Mouse (Mus musculus) intestine, embryonic 14.5 days (tissue): ENCODE measurements at regions not wholly inside any gene's neighbourhood (a gene's known extent, or its start where the extent isn't known, plus 50 kb on each side); places are given as distances from the start of the nearest gene placed in this dataset.

Experiments used
- ATAC-seq: fragments of 200-750 bp; cut with Nextera tagmentation; replicated peaks from 2 replicates; pipeline ENCODE4 v1.8.0; 2017; ENCODE audit warnings: low read depth, moderate number of reproducible peaks, moderate TSS enrichment, moderate library complexity; ENCODE audit not compliant: low FRiP score, low TSS enrichment
- DNase-seq: peaks from one replicate; pipeline ENCODE4 v3.0.0-alpha.2; 2018; ENCODE audit warnings: low spot score
- H3K27ac ChIP-seq: fragments of 300-500 bp; sonication (generic); 2 replicates; pipeline ENCODE4 v1.5.1; 2014; ENCODE audit warnings: low read depth, mild to moderate bottlenecking, control low read depth
- H3K27me3 ChIP-seq: fragments of 300-500 bp; sonication (generic); replicated peaks from 2 replicates; pipeline ENCODE4 v1.6.1; 2014; ENCODE audit warnings: low read length, control low read depth; ENCODE audit not compliant: control insufficient read depth, insufficient read depth
- H3K36me3 ChIP-seq: fragments of 300-500 bp; sonication (generic); 2 replicates; pipeline ENCODE4 v1.6.1; 2014; ENCODE audit warnings: low read length, control low read depth; ENCODE audit not compliant: control insufficient read depth, insufficient read depth
- H3K4me1 ChIP-seq: fragments of 300-500 bp; sonication (generic); replicated peaks from 2 replicates; pipeline ENCODE4 v1.6.1; 2014; ENCODE audit warnings: low read length, control low read depth, mixed read lengths; ENCODE audit not compliant: control insufficient read depth, insufficient read depth
- H3K4me2 ChIP-seq: fragments of 300-500 bp; sonication (generic); 2 replicates; pipeline ENCODE4 v1.6.1; 2014; ENCODE audit warnings: low read length
- H3K4me3 ChIP-seq: fragments of 300-500 bp; sonication (generic); 2 replicates; pipeline ENCODE4 v1.5.1; 2014; ENCODE audit warnings: low read depth, low read length, control low read depth, mixed read lengths
- H3K9ac ChIP-seq: fragments of 300-500 bp; sonication (generic); 2 replicates; pipeline ENCODE4 v1.6.1; 2014; ENCODE audit warnings: mild to moderate bottlenecking, low read length
- H3K9me3 ChIP-seq: fragments of 300-500 bp; sonication (generic); 2 replicates; pipeline ENCODE4 v1.6.1; 2016; ENCODE audit warnings: low read length, control low read depth; ENCODE audit not compliant: control insufficient read depth
- whole genome bisulfite sequencing: fragments of 180-500 bp; shearing (Covaris S2); extraction: QIAGEN DNeasy Blood & Tissue Kit; methylation state at CpG from one replicate; pipeline ENCODE4 v1.1.7; 2014; 5-methylcytosine and 5-hydroxymethylcytosine counted together

- H3K4me2 ChIP-seq: no peak overlapping the region
- no peak overlapping the region for H3K9ac ChIP-seq
- H3K27me3 ChIP-seq: no peaks in the 10 kb centered on the region
- H3K36me3 ChIP-seq: no peaks in the 10 kb centered on the region
- no peaks in the 10 kb centered on the region for H3K9me3 ChIP-seq
- no peak for ATAC-seq
- no peaks in the 10 kb centered on the region for H3K4me1 ChIP-seq
- no peak overlapping the region for H3K4me3 ChIP-seq
- WGBS: 67% methylated on average over 4 of the region's 4 CpGs
- no peak for DNase-seq
- no peak overlapping the region for H3K27ac ChIP-seq
Measured at GRCm38 (mm10) chr5:18137450-18138061, 175.2 kb downstream of the Gnat3 start.

GRCm38 (mm10) chr5:18152241-18152640 is 189.9 kb downstream of the Gnat3 start:
- DNase-seq: no peak
- 21% methylated on average over 1 of the region's 1 CpGs for WGBS
- Histone ChIP-seq H3K27ac (no peak overlapping the region), H3K4me3 (no peak overlapping the region), H3K9me3 (no peaks in the 10 kb centered on the region), H3K9ac (no peak overlapping the region), H3K36me3 (no peaks in the 10 kb centered on the region), H3K4me1 (peaks cover 5% of the 10 kb centered on the region), H3K27me3 (no peaks in the 10 kb centered on the region), H3K4me2 (no peak overlapping the region)
- ATAC-seq: no peak

- H3K4me2 ChIP-seq: no peak overlapping the region
- no peak overlapping the region for H3K27ac ChIP-seq
- H3K27me3 ChIP-seq: no peaks in the 10 kb centered on the region
- no peak overlapping the region for H3K9ac ChIP-seq
- H3K4me3 ChIP-seq: no peak overlapping the region
- no peaks in the 10 kb centered on the region for H3K36me3 ChIP-seq
- 92% methylated on average over 1 of the region's 1 CpGs for WGBS
- DNase-seq (no peak), ATAC-seq (no peak)
- H3K9me3 ChIP-seq: no peaks in the 10 kb centered on the region
- H3K4me1 ChIP-seq: peaks cover 5% of the 10 kb centered on the region
Measured at GRCm38 (mm10) chr5:18153703-18154102, 191.4 kb downstream of the Gnat3 start.

GRCm38 (mm10) chr5:18163515-18163914 is 196.6 kb downstream of the Gnai1 start:
- no peaks in the 10 kb centered on the region for H3K4me1 ChIP-seq
- H3K27me3 ChIP-seq: no peaks in the 10 kb centered on the region
- no peak for DNase-seq
- H3K9me3 ChIP-seq: 0 out of 2 replicates have a peak, but pooled peaks cover 3% of the 10 kb centered on the region
- no peak overlapping the region for H3K27ac ChIP-seq
- no peak overlapping the region for H3K4me3 ChIP-seq
- ATAC-seq: no peak
- H3K4me2 ChIP-seq: no peak overlapping the region
- no peak overlapping the region for H3K9ac ChIP-seq
- H3K36me3 ChIP-seq: no peaks in the 10 kb centered on the region

- Histone ChIP-seq H3K4me1 (no peaks in the 10 kb centered on the region), H3K4me3 (no peak overlapping the region)
- WGBS: 84% methylated on average over 3 of the region's 3 CpGs
Measured at GRCm38 (mm10) chr5:18177810-18178209, 182.3 kb downstream of the Gnai1 start.

GRCm38 (mm10) chr5:18211395-18212057 is 148.6 kb downstream of the Gnai1 start:
- H3K36me3 ChIP-seq: no peaks in the 10 kb centered on the region
- ATAC-seq (no peak), DNase-seq (no peak)
- no peaks in the 10 kb centered on the region for H3K4me1 ChIP-seq
- no peak overlapping the region for H3K27ac ChIP-seq
- no peak overlapping the region for H3K4me2 ChIP-seq
- H3K9me3 ChIP-seq: no peaks in the 10 kb centered on the region
- 61% methylated on average over 4 of the region's 4 CpGs for WGBS
- H3K9ac ChIP-seq: no peak overlapping the region
- H3K4me3 ChIP-seq: no peak overlapping the region
- H3K27me3 ChIP-seq: no peaks in the 10 kb centered on the region

More at GRCm38 (mm10) chr5:18177810-18178209, 182.3 kb downstream of the Gnai1 start:
- ATAC-seq: no peak
- no peak overlapping the region for H3K4me2 ChIP-seq
- H3K9ac ChIP-seq: no peak overlapping the region
- no peak overlapping the region for H3K27ac ChIP-seq
- no peaks in the 10 kb centered on the region for H3K27me3 ChIP-seq
- no peaks in the 10 kb centered on the region for H3K36me3 ChIP-seq
- no peaks in the 10 kb centered on the region for H3K9me3 ChIP-seq
- DNase-seq: no peak
